Mouse (Mus musculus) liver, embryonic 16.5 days (tissue): ENCODE measurements around the gene Phyhipl. TPM values are rescaled to one million over a fixed set of nuclear protein-coding genes. Genes with fewer than 3 reads are reported as not detected.

ENCODE experiments used
- ATAC-seq: fragments of 200-750 bp; cut with Nextera tagmentation; 2 replicates; pipeline ENCODE4 v1.8.0; 2017; ENCODE audit warnings: low read depth, mild to moderate bottlenecking, moderate number of reproducible peaks, moderate library complexity
- H3K27ac ChIP-seq: fragments of 300-500 bp; sonication (generic); 2 replicates; pipeline ENCODE4 v1.5.1; 2014; ENCODE audit warnings: mild to moderate bottlenecking, low read length
- H3K27me3 ChIP-seq: fragments of 300-500 bp; sonication (generic); 2 replicates; pipeline ENCODE4 v1.6.1; 2014; ENCODE audit warnings: low read depth, low read length, mixed read lengths; ENCODE audit not compliant: control insufficient read depth, insufficient read depth
- H3K36me3 ChIP-seq: fragments of 300-500 bp; sonication (generic); 2 replicates; pipeline ENCODE4 v1.6.1; 2014; ENCODE audit warnings: mild to moderate bottlenecking; ENCODE audit not compliant: control insufficient read depth, insufficient read depth
- H3K4me1 ChIP-seq: fragments of 300-500 bp; sonication (generic); 2 replicates; pipeline ENCODE4 v1.6.1; 2014; ENCODE audit warnings: low read depth, low read length, mixed read lengths; ENCODE audit not compliant: control insufficient read depth
- H3K4me2 ChIP-seq: fragments of 300-500 bp; sonication (generic); 2 replicates; pipeline ENCODE4 v1.6.1; 2014; ENCODE audit warnings: low read depth, low read length, mixed read lengths
- H3K4me3 ChIP-seq: fragments of 300-500 bp; sonication (generic); 2 replicates; pipeline ENCODE4 v1.5.1; 2014; ENCODE audit warnings: low read depth, mild to moderate bottlenecking, low read length
- H3K9ac ChIP-seq: fragments of 300-500 bp; sonication (generic); 2 replicates; pipeline ENCODE4 v1.6.1; 2014; ENCODE audit warnings: low read depth, low read length
- H3K9me3 ChIP-seq: fragments of 300-500 bp; sonication (generic); replicated peaks from 2 replicates; pipeline ENCODE4 v1.6.1; 2016; ENCODE audit warnings: low read length; ENCODE audit not compliant: control insufficient read depth
- WGBS: fragments of 180-500 bp; shearing (Covaris S2); extraction: QIAGEN DNeasy Blood & Tissue Kit; methylation state at CpG from one replicate; pipeline ENCODE4 v1.1.7; 2014; ENCODE audit not compliant: insufficient replicate concordance; 5-methylcytosine and 5-hydroxymethylcytosine counted together
- polyA plus RNA-seq: library from polyadenylated mRNA; unstranded; fragments of >200 nt; fragmentation: Nextera tagmentation; extraction: Ambion mirVana; gene quantifications from 2 replicates; pipeline ENCODE4 v1.2.1, GENCODE M21; 2015

Gene Phyhipl
- polyA plus RNA-seq, 1 experiment from 2014 or later, result 0.07 TPM

- Histone ChIP-seq H3K27me3 (no peaks in the 10 kb centered on the region), H3K4me2 (no peak overlapping the region), H3K4me1 (no peaks in the 10 kb centered on the region), H3K36me3 (no peaks in the 10 kb centered on the region), H3K9me3 (no peaks in the 10 kb centered on the region), H3K9ac (no peak overlapping the region), H3K27ac (no peak overlapping the region), H3K4me3 (no peak overlapping the region)
- no peak for ATAC-seq
- WGBS, result 59% methylated on average over 17 of the region's 17 CpGs
Measured at GRCm38 (mm10) chr10:70640075-70640737, 15.6 kb downstream of the Phyhipl start.

- ATAC-seq, result no peak
- 66% methylated on average over 12 of the region's 12 CpGs for WGBS
- H3K4me3 ChIP-seq, result no peak overlapping the region
Measured at GRCm38 (mm10) chr10:70637640-70638328, 18.0 kb downstream of the Phyhipl start.

GRCm38 (mm10) chr10:70635261-70635660 lies 20.5 kb downstream of the Phyhipl start:
- 56% methylated on average over 1 of the region's 1 CpGs for WGBS
- Histone ChIP-seq H3K4me2 (no peak overlapping the region), H3K4me3 (no peak overlapping the region), H3K4me1 (no peaks in the 10 kb centered on the region), H3K27me3 (no peaks in the 10 kb centered on the region), H3K9ac (no peak overlapping the region), H3K27ac (no peak overlapping the region), H3K36me3 (no peaks in the 10 kb centered on the region), H3K9me3 (no peaks in the 10 kb centered on the region)
- no peak for ATAC-seq

More at GRCm38 (mm10) chr10:70637640-70638328, 18.0 kb downstream of the Phyhipl start:
- Histone ChIP-seq H3K4me2 (no peak overlapping the region), H3K9ac (no peak overlapping the region), H3K27me3 (no peaks in the 10 kb centered on the region), H3K9me3 (no peaks in the 10 kb centered on the region), H3K27ac (no peak overlapping the region), H3K36me3 (no peaks in the 10 kb centered on the region), H3K4me1 (no peaks in the 10 kb centered on the region)

DNA sequence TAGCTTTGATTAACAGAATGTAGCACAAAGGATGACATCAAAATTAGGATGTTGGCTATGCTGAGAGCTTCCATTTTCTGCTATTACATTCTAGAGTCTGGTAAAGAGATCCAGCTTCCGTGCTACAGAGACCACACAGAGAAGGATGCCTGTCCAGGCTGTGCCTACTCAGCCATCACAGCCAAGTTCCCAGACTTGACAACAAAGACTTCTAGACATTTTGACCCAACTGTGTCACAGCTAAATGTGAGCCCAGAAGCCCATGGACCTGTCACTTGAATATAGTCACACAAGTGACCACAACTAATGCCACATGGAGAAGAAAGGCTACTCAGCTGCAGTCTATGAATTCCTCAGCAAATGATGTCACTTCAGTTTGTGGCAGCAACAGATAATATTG lies 24.6 kb downstream of the Phyhipl start:
- Histone ChIP-seq H3K27me3 (no peaks in the 10 kb centered on the region), H3K4me1 (no peaks in the 10 kb centered on the region), H3K4me3 (no peak overlapping the region), H3K4me2 (no peak overlapping the region), H3K27ac (no peak overlapping the region), H3K9me3 (no peaks in the 10 kb centered on the region), H3K36me3 (no peaks in the 10 kb centered on the region), H3K9ac (no peak overlapping the region)
- ATAC-seq, result no peak
- WGBS, result 40% methylated on average over 1 of the region's 1 CpGs

DNA sequence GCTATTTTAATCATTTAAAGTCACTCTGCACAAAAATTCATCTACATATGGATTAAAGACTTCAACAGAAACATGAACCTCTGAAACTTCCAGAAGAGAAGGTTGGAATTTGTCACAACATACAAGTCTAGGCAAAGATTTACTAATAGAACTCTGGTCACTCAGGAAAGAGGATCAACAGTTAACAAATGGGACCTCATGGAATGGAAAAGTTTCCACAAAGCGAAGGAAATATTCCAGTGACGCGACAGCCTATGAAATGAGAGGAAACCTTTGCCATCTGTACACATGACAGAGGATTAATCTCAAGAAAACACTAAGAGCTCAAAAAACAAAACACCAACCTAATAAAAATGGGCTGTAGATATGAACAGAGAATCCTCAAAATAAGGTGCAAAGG lies 32.3 kb downstream of the Phyhipl start:
- Histone ChIP-seq H3K4me2 (no peak overlapping the region), H3K9me3 (no peaks in the 10 kb centered on the region), H3K27me3 (no peaks in the 10 kb centered on the region), H3K9ac (no peak overlapping the region), H3K4me3 (no peak overlapping the region), H3K4me1 (no peaks in the 10 kb centered on the region), H3K36me3 (no peaks in the 10 kb centered on the region), H3K27ac (no peak overlapping the region)
- no peak for ATAC-seq
- WGBS, result 85% methylated on average over 3 of the region's 3 CpGs

DNA sequence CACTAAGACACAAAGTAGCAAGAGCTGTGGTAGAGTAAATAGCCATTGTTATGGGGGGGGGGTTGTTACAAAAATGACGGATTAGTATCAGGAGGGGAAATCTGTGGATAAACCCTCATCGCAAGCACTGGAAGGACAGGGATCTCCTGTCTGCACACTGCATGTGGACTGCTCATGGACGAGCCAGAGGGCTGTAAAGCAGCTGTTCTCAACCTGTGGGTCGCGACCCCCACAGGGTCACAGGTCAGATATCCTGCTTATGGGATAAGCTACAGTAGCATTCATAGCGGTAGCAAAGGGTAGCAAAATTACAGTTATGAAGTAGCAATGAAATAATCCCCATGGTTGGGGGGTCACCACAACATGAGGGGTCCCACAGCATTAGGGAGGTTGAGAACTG lies 39.4 kb downstream of the Phyhipl start:
- Histone ChIP-seq H3K9ac (no peak overlapping the region), H3K4me3 (no peak overlapping the region), H3K27me3 (no peaks in the 10 kb centered on the region), H3K9me3 (no peaks in the 10 kb centered on the region), H3K27ac (no peak overlapping the region), H3K36me3 (no peaks in the 10 kb centered on the region), H3K4me1 (no peaks in the 10 kb centered on the region), H3K4me2 (no peak overlapping the region)
- WGBS, result 70% methylated on average over 6 of the region's 6 CpGs
- no peak for ATAC-seq

DNA sequence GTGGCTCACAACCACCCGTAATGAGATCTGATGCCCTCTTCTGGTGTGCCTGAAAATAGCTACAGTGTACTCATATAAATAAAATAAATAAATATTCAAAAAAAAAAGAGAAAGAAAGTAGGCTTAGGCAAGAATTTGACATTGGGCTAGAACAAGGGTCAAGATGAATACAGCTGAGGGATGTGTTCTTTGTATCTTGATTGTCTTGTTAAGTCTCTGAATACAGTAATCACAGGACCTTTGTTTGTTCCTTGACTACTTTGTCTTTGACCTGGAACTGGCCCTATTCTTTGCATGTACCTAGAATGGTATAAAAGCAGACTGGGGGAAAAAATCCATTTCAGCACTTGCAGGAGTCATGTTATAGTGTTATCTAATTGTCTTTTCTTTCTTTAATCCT lies 44.1 kb downstream of the Phyhipl start:
- Histone ChIP-seq H3K36me3 (no peaks in the 10 kb centered on the region), H3K27ac (no peak overlapping the region), H3K4me1 (no peaks in the 10 kb centered on the region), H3K4me3 (no peak overlapping the region), H3K9ac (no peak overlapping the region), H3K9me3 (no peaks in the 10 kb centered on the region), H3K4me2 (no peak overlapping the region), H3K27me3 (no peaks in the 10 kb centered on the region)
- no peak for ATAC-seq
- 42% methylated on average over 1 of the region's 1 CpGs for WGBS

DNA sequence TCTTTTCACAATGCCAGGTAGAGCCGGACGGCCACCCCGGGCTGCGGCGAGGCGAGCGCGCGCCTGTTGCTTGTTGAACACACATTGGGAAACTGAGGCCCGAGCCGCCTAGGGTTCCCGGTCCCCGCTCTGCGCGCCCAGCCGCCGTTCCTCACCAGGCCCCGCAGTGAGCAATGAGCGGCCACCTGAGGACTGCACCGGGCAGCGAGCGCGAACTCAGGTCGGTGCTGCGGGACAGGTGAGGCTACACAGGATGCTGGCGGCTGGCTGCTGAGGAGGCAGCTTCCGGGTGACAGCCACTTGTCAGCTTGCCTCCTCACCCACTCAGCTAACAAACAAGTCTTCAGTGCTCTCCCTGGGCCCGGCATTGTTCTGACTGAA lies 55.9 kb downstream of the Phyhipl start:
- Histone ChIP-seq H3K4me2 (peak overlapping the region; percentile 69), H3K4me1 (no peaks in the 10 kb centered on the region; the same call in 1 of the 2 replicates), H3K4me3 (peak overlapping the region; percentile 58), H3K9me3 (no peaks in the 10 kb centered on the region), H3K27me3 (peaks cover 24% of the 10 kb centered on the region), H3K36me3 (no peaks in the 10 kb centered on the region), H3K9ac (no peak overlapping the region), H3K27ac (no peak overlapping the region)
- WGBS, result 3% methylated on average over 23 of the region's 28 CpGs
- ATAC-seq, result no peak

- peak; percentile 74 for ATAC-seq
- Histone ChIP-seq H3K27ac (no peak overlapping the region), H3K4me3 (peak overlapping the region; percentile 58), H3K36me3 (no peaks in the 10 kb centered on the region), H3K4me2 (peak overlapping the region; percentile 69), H3K9me3 (no peaks in the 10 kb centered on the region), H3K27me3 (peaks cover 24% of the 10 kb centered on the region), H3K4me1 (no peaks in the 10 kb centered on the region; the same call in 1 of the 2 replicates), H3K9ac (no peak overlapping the region)
- under 1% methylated on average over 105 of the region's 124 CpGs for WGBS
Measured at GRCm38 (mm10) chr10:70599126-70599924, 56.4 kb downstream of the Phyhipl start.
